Mouse (Mus musculus) ES-E14 (cell line): ENCODE results near the gene Hoxa6.

ENCODE experiments used
- CHD2 ChIP-seq: IDR thresholded peaks from 2 replicates; pipeline ENCODE4 v1.6.1; 2014; ENCODE audit warnings: mild to moderate bottlenecking, low read depth, low read length, inconsistent platforms
- ZC3H11A ChIP-seq: IDR thresholded peaks from 2 replicates; pipeline ENCODE4 v1.6.1; 2012; ENCODE audit warnings: low read depth, mild to moderate bottlenecking, inconsistent platforms, low read length, borderline replicate concordance

DNA sequence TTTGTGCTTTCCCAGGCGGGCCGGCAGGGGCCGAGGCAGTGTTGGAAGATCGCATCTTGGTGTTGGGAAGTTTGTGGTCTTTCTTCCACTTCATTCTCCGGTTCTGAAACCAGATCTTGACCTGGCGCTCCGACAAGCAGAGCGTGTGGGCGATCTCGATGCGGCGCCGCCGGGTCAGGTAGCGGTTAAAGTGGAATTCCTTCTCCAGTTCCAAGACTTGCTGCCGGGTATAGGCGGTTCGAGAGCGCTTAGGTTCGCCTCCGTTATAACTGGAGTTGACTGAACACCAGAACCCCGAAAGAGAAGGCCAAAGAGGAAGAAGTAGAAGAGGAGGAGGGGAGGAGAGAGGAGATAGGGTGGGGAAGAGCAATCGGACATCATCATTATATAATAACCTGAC, 18.1 kb downstream of the Hoxa6 start:
- no peak for TF ChIP-seq CHD2
- no peak for TF ChIP-seq ZC3H11A
